Mouse (Mus musculus): ENCODE data around the gene Dicer1. TPM values are rescaled to one million over a fixed set of nuclear protein-coding genes. Genes with fewer than 3 reads are reported as not detected.

Dicer1 gene
- 7.3 TPM for polyA plus RNA-seq (2012; fragmentation: generic; extraction: Trizol)
- long read RNA-seq, experiment 1, partial matches to known transcripts, result 2 of 2 reads
- long read RNA-seq, experiment 1, other reads (novel, unspliced or antisense), result 0 of 2 reads
- long read RNA-seq, experiment 2, partial matches to known transcripts, result 17 of 21 reads
- long read RNA-seq, experiment 2, other reads (novel, unspliced or antisense), result 4 of 21 reads

- peak within 1 kb of the TSS; percentile 74 for H3K4me3 ChIP-seq (ENCODE audit: insufficient read depth, poor library complexity, severe bottlenecking)
- H3K27me3 ChIP-seq (ENCODE audit: control insufficient read depth, insufficient read depth, insufficient read length), result no peaks in the 10 kb centered on the region
- H3K79me3 ChIP-seq (ENCODE audit: low read depth), result peaks cover 43% of the 10 kb centered on the region
- peaks cover 8% of the 10 kb centered on the region for H3K36me3 ChIP-seq (ENCODE audit: control insufficient read depth, insufficient read depth)
- peaks cover 47% of the 10 kb centered on the region for H3K79me2 ChIP-seq (ENCODE audit: control insufficient read depth, insufficient read depth)
- TF ChIP-seq CTCF (IDR thresholded peaks at IDR 0.05; ENCODE audit: control insufficient read depth, insufficient read depth, insufficient read length) (no peak), MYOG (IDR thresholded peaks at IDR 0.05; ENCODE audit: control insufficient read depth, extremely low read depth, insufficient read length) (no peak), CEBPB (IDR thresholded peaks at IDR 0.05; ENCODE audit: low read depth) (no peak), MAX (IDR thresholded peaks at IDR 0.05) (no peak), FOSL1 (IDR thresholded peaks at IDR 0.05; ENCODE audit: insufficient read depth, low read length, poor library complexity, severe bottlenecking) (no peak), MYOD1 (IDR thresholded peaks at IDR 0.05; ENCODE audit: control insufficient read depth, insufficient read length, low read depth) (no peak), USF1 (IDR thresholded peaks at IDR 0.05; ENCODE audit: low read depth) (no peak)
- H3ac ChIP-seq (ENCODE audit: control insufficient read depth, insufficient read length, low read depth), result peak within 1 kb of the TSS; percentile 90
Observed at GRCm38 (mm10) chr12:104751814-104752765, at the start of gene Dicer1. Gene Dicer1, minus strand, starts transcription at chr12:104751952.

- H3K36me3 ChIP-seq (ENCODE audit: control insufficient read depth, insufficient read depth), result no peaks in the 10 kb centered on the region
- H3K79me3 ChIP-seq (ENCODE audit: low read depth), result no peaks in the 10 kb centered on the region
- peaks cover 42% of the 10 kb centered on the region for H3K27me3 ChIP-seq (ENCODE audit: control insufficient read depth, insufficient read depth, insufficient read length)
- no peak overlapping the region for H3ac ChIP-seq (ENCODE audit: control insufficient read depth, insufficient read length, low read depth)
- TF ChIP-seq USF1 (IDR thresholded peaks at IDR 0.05; ENCODE audit: low read depth), result no peak
- no peak overlapping the region for H3K4me3 ChIP-seq (ENCODE audit: insufficient read depth, poor library complexity, severe bottlenecking)
- H3K79me2 ChIP-seq (ENCODE audit: control insufficient read depth, insufficient read depth), result no peaks in the 10 kb centered on the region
Observed at GRCm38 (mm10) chr12:104799365-104799764, 47.6 kb upstream of the Dicer1 start.

GRCm38 (mm10) chr12:104797905-104798304 is 46.2 kb upstream of the Dicer1 start:
- Histone ChIP-seq H3K79me3 (ENCODE audit: low read depth) (no peaks in the 10 kb centered on the region), H3K36me3 (ENCODE audit: control insufficient read depth, insufficient read depth) (no peaks in the 10 kb centered on the region), H3K79me2 (ENCODE audit: control insufficient read depth, insufficient read depth) (no peaks in the 10 kb centered on the region), H3K27me3 (ENCODE audit: control insufficient read depth, insufficient read depth, insufficient read length) (peaks cover 44% of the 10 kb centered on the region), H3ac (ENCODE audit: control insufficient read depth, insufficient read length, low read depth) (no peak overlapping the region), H3K4me3 (ENCODE audit: insufficient read depth, poor library complexity, severe bottlenecking) (no peak overlapping the region)
- TF ChIP-seq CEBPB (IDR thresholded peaks at IDR 0.05; ENCODE audit: low read depth), result no peak
- TF ChIP-seq FOSL1 (IDR thresholded peaks at IDR 0.05; ENCODE audit: insufficient read depth, low read length, poor library complexity, severe bottlenecking), result no peak
- TF ChIP-seq USF1 (IDR thresholded peaks at IDR 0.05; ENCODE audit: low read depth), result no peak
- TF ChIP-seq MAX (IDR thresholded peaks at IDR 0.05), result no peak
- TF ChIP-seq CTCF (IDR thresholded peaks at IDR 0.05; ENCODE audit: control insufficient read depth, insufficient read depth, insufficient read length), result no peak
- TF ChIP-seq MYOG (IDR thresholded peaks at IDR 0.05; ENCODE audit: control insufficient read depth, extremely low read depth, insufficient read length), result no peak
- no peak for TF ChIP-seq MYOD1 (IDR thresholded peaks at IDR 0.05; ENCODE audit: control insufficient read depth, insufficient read length, low read depth)

GRCm38 (mm10) chr12:104796635-104797378 is 45.1 kb upstream of the Dicer1 start:
- H3K27me3 ChIP-seq (ENCODE audit: control insufficient read depth, insufficient read depth, insufficient read length), result peaks cover 33% of the 10 kb centered on the region
- H3ac ChIP-seq (ENCODE audit: control insufficient read depth, insufficient read length, low read depth), result no peak overlapping the region
- no peaks in the 10 kb centered on the region for H3K36me3 ChIP-seq (ENCODE audit: control insufficient read depth, insufficient read depth)

GRCm38 (mm10) chr12:104794957-104795356 is 43.2 kb upstream of the Dicer1 start:
- Histone ChIP-seq H3ac (ENCODE audit: control insufficient read depth, insufficient read length, low read depth) (no peak overlapping the region), H3K27me3 (ENCODE audit: control insufficient read depth, insufficient read depth, insufficient read length) (peaks cover 27% of the 10 kb centered on the region), H3K36me3 (ENCODE audit: control insufficient read depth, insufficient read depth) (no peaks in the 10 kb centered on the region), H3K79me2 (ENCODE audit: control insufficient read depth, insufficient read depth) (no peaks in the 10 kb centered on the region), H3K4me3 (ENCODE audit: insufficient read depth, poor library complexity, severe bottlenecking) (no peak overlapping the region), H3K79me3 (ENCODE audit: low read depth) (no peaks in the 10 kb centered on the region)
- TF ChIP-seq MAX (IDR thresholded peaks at IDR 0.05), result no peak
- no peak for TF ChIP-seq MYOD1 (IDR thresholded peaks at IDR 0.05; ENCODE audit: control insufficient read depth, insufficient read length, low read depth)
- TF ChIP-seq USF1 (IDR thresholded peaks at IDR 0.05; ENCODE audit: low read depth), result no peak
- TF ChIP-seq FOSL1 (IDR thresholded peaks at IDR 0.05; ENCODE audit: insufficient read depth, low read length, poor library complexity, severe bottlenecking), result no peak
- no peak for TF ChIP-seq MYOG (IDR thresholded peaks at IDR 0.05; ENCODE audit: control insufficient read depth, extremely low read depth, insufficient read length)
- no peak for TF ChIP-seq CEBPB (IDR thresholded peaks at IDR 0.05; ENCODE audit: low read depth)

More at GRCm38 (mm10) chr12:104796635-104797378, 45.1 kb upstream of the Dicer1 start:
- Histone ChIP-seq H3K79me3 (ENCODE audit: low read depth) (no peaks in the 10 kb centered on the region), H3K4me3 (ENCODE audit: insufficient read depth, poor library complexity, severe bottlenecking) (no peak overlapping the region), H3K79me2 (ENCODE audit: control insufficient read depth, insufficient read depth) (no peaks in the 10 kb centered on the region)
- no peak for TF ChIP-seq MAX (IDR thresholded peaks at IDR 0.05)
